Mouse (Mus musculus): Measurements from ENCODE around the gene Arhgdib. TPM values are rescaled to one million over a fixed set of nuclear protein-coding genes. Genes with fewer than 3 reads are reported as not detected.

The Arhgdib gene
- polyA plus RNA-seq, 1 experiment from 2014 or later = 33.9 TPM

DNA sequence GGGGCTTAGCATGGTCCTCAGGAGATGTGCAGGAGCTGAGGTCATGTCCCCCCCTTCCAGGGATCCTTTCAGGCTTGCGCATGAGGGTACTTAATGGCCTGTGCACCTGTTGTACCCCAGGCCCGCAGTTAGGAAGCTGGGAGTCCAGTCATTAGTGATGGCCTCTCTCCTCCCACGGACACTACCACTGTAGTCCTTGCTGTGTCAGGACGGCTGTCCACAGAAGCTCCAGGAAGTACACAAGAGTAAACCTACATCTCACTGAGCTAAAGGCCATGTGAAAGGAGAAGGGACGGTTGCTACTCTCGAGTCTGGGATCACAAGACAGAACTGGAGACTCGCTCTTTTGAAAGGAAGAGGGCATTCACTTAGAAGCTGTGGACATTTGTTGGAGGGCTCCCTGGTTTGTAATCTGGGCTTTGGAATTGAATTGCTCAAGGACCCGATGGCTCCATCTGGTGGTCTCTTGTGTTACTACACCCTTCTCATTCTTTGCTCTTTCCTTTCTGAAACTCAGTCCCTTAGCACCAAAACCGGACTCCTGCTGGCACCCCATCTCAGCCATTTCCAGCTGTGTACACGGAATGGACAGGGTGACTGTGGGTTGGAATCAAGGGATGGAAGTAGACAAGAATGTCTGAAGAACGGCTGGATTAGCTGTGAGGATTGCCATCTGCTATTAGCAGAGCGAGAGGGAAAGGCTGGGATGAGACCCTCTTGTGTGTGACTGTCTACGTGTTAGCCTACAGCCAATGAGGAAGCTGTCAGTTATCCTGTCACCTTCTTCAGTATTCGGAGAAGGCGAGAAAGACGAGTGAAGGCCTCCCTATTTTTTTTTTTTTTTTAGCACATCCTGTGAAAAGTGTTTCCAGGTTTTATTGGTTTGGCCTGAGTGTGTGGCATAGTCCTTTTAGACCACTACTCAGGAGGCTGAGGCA is 21.1 kb downstream of the Arhgdib start:
- Histone ChIP-seq H3K4me2 (no peak overlapping the region), H3K4me1 (replicated peaks) (peaks cover 17% of the 10 kb centered on the region), H3K27ac (no peak overlapping the region), H3K4me3 (replicated peaks) (no peak overlapping the region), H3K27me3 (no peaks in the 10 kb centered on the region), H3K36me3 (no peaks in the 10 kb centered on the region), H3K9me3 (no peaks in the 10 kb centered on the region), H3K9ac (replicated peaks) (no peak overlapping the region)
- no peak for ATAC-seq (ENCODE audit: insufficient number of reproducible peaks, insufficient read depth, low FRiP score, low TSS enrichment, low read depth)
- WGBS = 48% methylated on average over 16 of the region's 16 CpGs

GRCm38 (mm10) chr6:136917885-136918284 is 23.8 kb downstream of the Arhgdib start:
- no peak for ATAC-seq (ENCODE audit: insufficient number of reproducible peaks, insufficient read depth, low FRiP score, low TSS enrichment, low read depth)
- H3K4me3 ChIP-seq (replicated peaks) = no peak overlapping the region
- H3K27ac ChIP-seq = peak overlapping the region; percentile 87
- H3K9me3 ChIP-seq = no peaks in the 10 kb centered on the region
- WGBS = 7% methylated on average over 2 of the region's 2 CpGs
- H3K27me3 ChIP-seq = no peaks in the 10 kb centered on the region
- H3K4me1 ChIP-seq (replicated peaks) = peaks cover 28% of the 10 kb centered on the region
- no peak overlapping the region for H3K4me2 ChIP-seq
- no peaks in the 10 kb centered on the region for H3K36me3 ChIP-seq
- no peak overlapping the region for H3K9ac ChIP-seq (replicated peaks)

DNA sequence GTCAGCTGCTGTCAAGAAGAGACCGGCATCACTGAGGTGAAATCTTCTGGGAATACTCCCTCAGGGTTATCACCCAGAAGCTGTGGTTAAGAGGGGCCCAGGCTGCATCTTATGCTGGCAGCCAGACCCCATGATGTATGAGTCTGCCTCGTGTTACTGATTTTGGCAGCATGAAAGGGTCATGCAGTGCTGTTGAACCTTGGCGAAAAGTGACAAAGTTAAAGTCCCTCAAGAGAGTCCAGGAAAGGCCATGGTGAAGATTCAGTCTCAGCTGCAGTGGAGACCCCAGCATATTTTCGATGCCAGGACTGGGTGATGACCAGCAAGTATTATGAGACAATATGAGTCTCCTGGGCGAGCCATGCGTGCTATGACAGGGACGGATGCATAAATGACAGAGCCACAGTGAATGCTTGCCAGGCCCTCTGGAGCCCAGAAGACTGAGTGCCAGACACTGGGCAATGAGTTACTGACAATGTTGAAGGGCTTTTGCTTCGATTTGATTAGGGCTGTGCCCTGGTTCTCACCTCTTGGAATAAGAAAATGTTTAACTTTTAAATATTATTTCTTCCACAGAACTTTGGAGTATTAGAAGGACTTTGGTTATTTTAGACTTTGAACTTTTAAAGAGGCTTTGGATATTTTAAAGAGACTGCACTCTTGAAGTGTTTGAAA is 25.8 kb downstream of the Arhgdib start:
- no peak overlapping the region for H3K4me2 ChIP-seq
- no peak overlapping the region for H3K4me3 ChIP-seq (replicated peaks)
- no peaks in the 10 kb centered on the region for H3K27me3 ChIP-seq

DNA sequence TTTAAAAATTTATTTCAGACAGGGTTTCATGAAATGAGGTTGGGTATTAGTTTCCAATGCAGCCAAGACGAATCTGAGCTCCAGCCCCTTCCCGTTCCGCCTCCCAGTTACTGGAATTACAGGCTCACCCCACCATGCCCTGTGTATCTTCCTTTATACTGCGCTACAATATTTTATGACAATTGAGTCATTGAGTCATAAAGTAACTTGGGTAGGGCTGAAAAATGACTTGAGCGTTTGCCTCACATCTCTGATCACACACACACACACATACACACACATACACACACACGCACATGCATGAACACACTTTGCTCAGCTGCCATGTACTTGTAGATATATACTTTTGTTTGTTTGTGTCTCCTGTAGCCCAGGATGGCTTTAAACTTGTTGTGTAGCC is 27.5 kb downstream of the Arhgdib start:
- no peaks in the 10 kb centered on the region for H3K36me3 ChIP-seq
- 0 out of 2 replicates have a peak overlapping the region, but pooled peaks have one; percentile 50 for H3K4me2 ChIP-seq
- no peak overlapping the region for H3K4me3 ChIP-seq (replicated peaks)
- H3K9ac ChIP-seq (replicated peaks) = no peak overlapping the region
- H3K27ac ChIP-seq = peak overlapping the region; percentile 89
- no peaks in the 10 kb centered on the region for H3K9me3 ChIP-seq
- H3K4me1 ChIP-seq (replicated peaks) = peaks cover 38% of the 10 kb centered on the region
- ATAC-seq (ENCODE audit: insufficient number of reproducible peaks, insufficient read depth, low FRiP score, low TSS enrichment, low read depth) = no peak
- 87% methylated on average over 6 of the region's 6 CpGs for WGBS
- no peaks in the 10 kb centered on the region for H3K27me3 ChIP-seq

More for the DNA sequence above, 25.8 kb downstream of the Arhgdib start:
- Histone ChIP-seq H3K36me3 (no peaks in the 10 kb centered on the region), H3K9ac (replicated peaks) (no peak overlapping the region), H3K9me3 (no peaks in the 10 kb centered on the region), H3K27ac (no peak overlapping the region), H3K4me1 (replicated peaks) (peaks cover 34% of the 10 kb centered on the region)
- WGBS = 86% methylated on average over 8 of the region's 8 CpGs
- no peak for ATAC-seq (ENCODE audit: insufficient number of reproducible peaks, insufficient read depth, low FRiP score, low TSS enrichment, low read depth)

- peak; percentile 77 for ATAC-seq (ENCODE audit: insufficient number of reproducible peaks, insufficient read depth, low FRiP score, low TSS enrichment, low read depth)
Observed at GRCm38 (mm10) chr6:136913384-136914126, 28.1 kb downstream of the Arhgdib start.

DNA sequence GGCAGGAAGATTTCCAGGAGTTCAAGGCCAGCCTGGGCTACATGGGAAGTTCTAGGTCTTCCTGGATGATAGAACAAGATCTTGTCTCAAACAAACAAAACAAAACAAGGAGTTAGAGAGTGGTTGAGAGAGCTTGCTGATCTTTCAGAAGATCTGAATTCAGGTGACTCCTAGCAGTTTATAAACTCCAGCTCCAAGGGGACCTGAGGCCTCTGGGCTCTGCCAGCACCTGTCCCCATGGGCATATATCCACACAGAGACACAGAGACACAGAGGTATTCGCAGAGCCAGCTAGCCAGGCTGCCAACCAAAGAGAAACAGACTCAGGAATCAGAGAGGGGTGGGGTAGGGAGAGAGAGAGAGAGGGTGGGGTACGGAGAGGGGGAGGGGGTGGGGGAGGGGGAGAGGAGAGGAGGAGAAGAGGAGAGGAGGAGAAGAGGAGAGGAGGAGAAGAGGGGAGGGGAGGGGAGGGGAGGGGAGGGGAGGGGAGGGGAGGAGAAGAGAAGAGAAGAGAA is 28.9 kb downstream of the Arhgdib start:
- Histone ChIP-seq H3K36me3 (no peaks in the 10 kb centered on the region), H3K4me1 (replicated peaks) (peaks cover 29% of the 10 kb centered on the region), H3K9ac (replicated peaks) (no peak overlapping the region), H3K4me3 (replicated peaks) (no peak overlapping the region), H3K4me2 (peak overlapping the region; percentile 50), H3K27me3 (no peaks in the 10 kb centered on the region), H3K27ac (peak overlapping the region; percentile 89), H3K9me3 (no peaks in the 10 kb centered on the region)
- ATAC-seq (ENCODE audit: insufficient number of reproducible peaks, insufficient read depth, low FRiP score, low TSS enrichment, low read depth) = no peak
- 80% methylated on average over 1 of the region's 2 CpGs for WGBS

More at GRCm38 (mm10) chr6:136913384-136914126, 28.1 kb downstream of the Arhgdib start:
- H3K4me1 ChIP-seq (replicated peaks) = peaks cover 36% of the 10 kb centered on the region
- peak overlapping the region; percentile 89 for H3K27ac ChIP-seq
- H3K9ac ChIP-seq (replicated peaks) = 0 out of 2 replicates have a peak overlapping the region, but pooled peaks have one; percentile 12
- WGBS = 8% methylated on average over 18 of the region's 18 CpGs
- no peaks in the 10 kb centered on the region for H3K9me3 ChIP-seq
- H3K4me3 ChIP-seq (replicated peaks) = peak overlapping the region; percentile 16; the same call in 1 of the 2 replicates
- H3K36me3 ChIP-seq = no peaks in the 10 kb centered on the region
- peak overlapping the region; percentile 50 for H3K4me2 ChIP-seq
- H3K27me3 ChIP-seq = no peaks in the 10 kb centered on the region

GRCm38 (mm10) chr6:136910247-136910890 is 31.3 kb downstream of the Arhgdib start:
- Histone ChIP-seq H3K36me3 (no peaks in the 10 kb centered on the region), H3K4me2 (no peak overlapping the region), H3K4me1 (replicated peaks) (peaks cover 29% of the 10 kb centered on the region), H3K9ac (replicated peaks) (no peak overlapping the region), H3K4me3 (replicated peaks) (no peak overlapping the region), H3K27me3 (no peaks in the 10 kb centered on the region), H3K9me3 (no peaks in the 10 kb centered on the region), H3K27ac (no peak overlapping the region)
- 65% methylated on average over 9 of the region's 9 CpGs for WGBS
- no peak for ATAC-seq (ENCODE audit: insufficient number of reproducible peaks, insufficient read depth, low FRiP score, low TSS enrichment, low read depth)

DNA sequence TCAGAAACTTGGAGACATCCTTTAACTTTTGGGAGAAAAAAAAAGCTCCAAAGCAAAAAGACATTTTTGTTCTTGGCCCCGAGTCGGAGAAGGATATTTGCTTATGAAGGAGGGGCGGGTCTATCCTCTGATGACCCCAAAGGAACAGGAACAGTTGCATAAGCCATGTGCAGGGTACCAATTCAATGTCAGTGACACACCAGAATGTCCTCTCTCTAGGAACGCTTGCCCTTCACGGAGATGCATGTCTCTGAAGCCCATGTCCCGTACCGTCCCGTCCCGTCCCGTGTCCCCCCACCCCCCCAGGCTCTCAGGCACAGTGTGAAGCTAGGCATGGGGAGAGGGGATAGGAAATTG is 34.8 kb downstream of the Arhgdib start:
- 85% methylated on average over 10 of the region's 10 CpGs for WGBS
- ATAC-seq (ENCODE audit: insufficient number of reproducible peaks, insufficient read depth, low FRiP score, low TSS enrichment, low read depth) = no peak
- H3K27me3 ChIP-seq = no peaks in the 10 kb centered on the region

DNA sequence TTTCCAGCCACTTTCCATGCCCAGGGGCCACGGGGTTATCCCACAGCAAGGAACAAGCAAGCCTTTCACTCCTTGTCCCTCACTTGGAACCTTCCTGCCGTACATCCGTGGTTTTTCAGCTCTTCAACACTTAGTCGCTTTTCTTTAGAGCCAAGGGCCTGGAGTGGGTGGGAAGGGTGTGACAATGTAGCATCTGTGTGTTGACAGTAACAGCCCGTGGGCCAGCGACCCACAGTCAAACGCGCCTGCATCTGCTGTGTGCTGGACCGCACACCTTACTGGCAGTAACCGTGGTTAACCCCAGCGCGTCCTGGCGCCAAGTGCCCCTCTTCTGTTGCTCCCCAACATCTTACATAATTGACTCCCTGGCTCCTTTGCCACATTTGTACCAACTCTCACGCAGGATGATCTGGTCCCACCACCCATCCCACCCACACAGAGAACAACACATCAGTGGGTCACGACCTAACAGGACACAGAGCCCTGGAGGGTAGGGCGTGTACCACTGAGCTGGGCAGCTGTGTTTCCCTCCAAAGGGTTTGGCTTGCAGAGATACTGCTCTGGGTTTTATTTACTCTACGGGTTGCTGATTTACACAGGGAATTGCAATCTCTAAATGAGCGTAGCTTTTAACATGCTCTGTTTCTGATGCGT is 35.3 kb downstream of the Arhgdib start:
- Histone ChIP-seq H3K27me3 (no peaks in the 10 kb centered on the region), H3K4me2 (no peak overlapping the region), H3K4me1 (replicated peaks) (peaks cover 9% of the 10 kb centered on the region), H3K9ac (replicated peaks) (no peak overlapping the region), H3K36me3 (no peaks in the 10 kb centered on the region), H3K4me3 (replicated peaks) (no peak overlapping the region), H3K9me3 (no peaks in the 10 kb centered on the region), H3K27ac (no peak overlapping the region)
- 81% methylated on average over 19 of the region's 19 CpGs for WGBS
- ATAC-seq (ENCODE audit: insufficient number of reproducible peaks, insufficient read depth, low FRiP score, low TSS enrichment, low read depth) = no peak

More for the DNA sequence above, 34.8 kb downstream of the Arhgdib start:
- Histone ChIP-seq H3K9ac (replicated peaks) (no peak overlapping the region), H3K4me2 (no peak overlapping the region), H3K36me3 (no peaks in the 10 kb centered on the region), H3K4me1 (replicated peaks) (peaks cover 9% of the 10 kb centered on the region), H3K9me3 (no peaks in the 10 kb centered on the region), H3K4me3 (replicated peaks) (no peak overlapping the region), H3K27ac (no peak overlapping the region)

- H3K4me1 ChIP-seq (replicated peaks) = no peaks in the 10 kb centered on the region; the same call in 1 of the 2 replicates
- no peaks in the 10 kb centered on the region for H3K27me3 ChIP-seq
- H3K4me3 ChIP-seq (replicated peaks) = no peak overlapping the region
- WGBS = 81% methylated on average over 8 of the region's 8 CpGs
- H3K36me3 ChIP-seq = no peaks in the 10 kb centered on the region
- ATAC-seq (ENCODE audit: insufficient number of reproducible peaks, insufficient read depth, low FRiP score, low TSS enrichment, low read depth) = no peak
- H3K4me2 ChIP-seq = no peak overlapping the region
- no peak overlapping the region for H3K9ac ChIP-seq (replicated peaks)
- no peak overlapping the region for H3K27ac ChIP-seq
- H3K9me3 ChIP-seq = no peaks in the 10 kb centered on the region
Observed at GRCm38 (mm10) chr6:136903885-136904470, 37.7 kb downstream of the Arhgdib start.
